Mouse (Mus musculus) embryonic facial prominence, embryonic 10.5 days (tissue): Measurements from ENCODE around the gene Irf6. TPM values are rescaled to one million over a fixed set of nuclear protein-coding genes. Genes with fewer than 3 reads are reported as not detected.

ENCODE experiments used
- DNase-seq: peaks from one replicate; pipeline ENCODE4 v3.0.0-alpha.2; 2017; ENCODE audit warnings: low spot score
- H3K27ac ChIP-seq: fragments of 300-500 bp; sonication (generic); replicated peaks from 2 replicates; pipeline ENCODE4 v1.5.1; 2016; ENCODE audit warnings: mild to moderate bottlenecking
- H3K27me3 ChIP-seq: fragments of 300-500 bp; sonication (generic); replicated peaks from 2 replicates; pipeline ENCODE4 v1.6.1; 2016; ENCODE audit warnings: low read depth, mild to moderate bottlenecking; ENCODE audit not compliant: poor library complexity, severe bottlenecking
- H3K36me3 ChIP-seq: fragments of 300-500 bp; sonication (generic); replicated peaks from 2 replicates; pipeline ENCODE4 v1.6.1; 2016; ENCODE audit warnings: mild to moderate bottlenecking, moderate library complexity
- H3K4me1 ChIP-seq: fragments of 300-500 bp; sonication (generic); 2 replicates; pipeline ENCODE4 v1.6.1; 2016
- H3K4me3 ChIP-seq: fragments of 300-500 bp; sonication (generic); 2 replicates; pipeline ENCODE4 v1.5.1; 2016; ENCODE audit warnings: mild to moderate bottlenecking, moderate library complexity
- H3K9me3 ChIP-seq: fragments of 300-500 bp; sonication (generic); 2 replicates; pipeline ENCODE4 v1.6.1; 2016; ENCODE audit warnings: mild to moderate bottlenecking
- WGBS: fragments of 180-500 bp; shearing (Covaris S2); methylation state at CpG from one replicate; pipeline ENCODE4 v1.1.7; 2016; 5-methylcytosine and 5-hydroxymethylcytosine counted together
- polyA plus RNA-seq: library from polyadenylated mRNA; unstranded; fragments of >200 nt; fragmentation: Nextera tagmentation; extraction: Ambion mirVana; gene quantifications from 2 replicates; pipeline ENCODE4 v1.2.1, GENCODE M21; 2016

The Irf6 gene
- polyA plus RNA-seq, 1 experiment from 2014 or later = 11.1 TPM

DNA sequence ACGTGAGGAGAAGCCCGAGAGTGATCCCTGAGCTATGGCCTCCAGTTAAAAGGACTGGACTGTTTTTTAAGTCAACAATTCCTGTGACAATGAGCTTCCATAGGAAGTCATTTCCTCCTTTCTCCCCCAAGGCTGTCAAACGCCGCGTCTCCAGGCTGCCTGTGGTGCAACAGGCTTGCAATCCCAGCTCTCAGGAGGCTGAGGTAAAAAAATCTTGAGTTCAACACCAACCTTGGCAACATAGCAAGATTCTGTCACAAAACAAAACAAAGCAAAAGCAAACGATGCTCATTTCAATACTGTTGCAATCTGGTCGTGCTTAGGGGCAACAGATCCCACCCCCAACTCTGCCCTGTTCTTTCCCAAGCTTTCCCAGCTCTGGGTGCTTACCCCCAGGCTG is 14.8 kb upstream of the Irf6 start:
- WGBS = 34% methylated on average over 7 of the region's 7 CpGs
- Histone ChIP-seq H3K27ac (no peak overlapping the region), H3K9me3 (no peaks in the 10 kb centered on the region), H3K4me1 (peaks cover 26% of the 10 kb centered on the region), H3K4me3 (no peak overlapping the region), H3K27me3 (0 out of 2 replicates have a peak, but pooled peaks cover 6% of the 10 kb centered on the region), H3K36me3 (no peaks in the 10 kb centered on the region)
- DNase-seq = no peak

DNA sequence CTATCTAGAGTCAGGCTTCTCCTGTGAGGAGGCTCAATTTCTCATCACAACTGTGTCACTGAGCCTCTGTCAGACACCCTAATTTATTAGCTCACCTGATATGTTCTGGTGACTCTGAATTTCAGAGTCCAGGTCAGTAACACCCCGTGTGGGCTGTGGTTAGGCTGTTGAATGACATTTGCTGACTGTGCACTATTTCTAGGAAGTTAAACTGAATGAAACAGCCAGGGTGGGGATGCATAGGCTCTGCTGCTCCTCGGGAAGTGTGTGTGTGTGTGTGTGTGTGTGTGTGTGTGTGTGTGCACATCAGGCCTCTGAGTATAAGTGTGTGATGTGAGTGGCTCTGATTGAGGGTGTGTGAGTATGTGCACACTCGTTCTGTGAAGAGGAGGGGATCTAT is 14.2 kb upstream of the Irf6 start:
- Histone ChIP-seq H3K27ac (no peak overlapping the region), H3K4me1 (peaks cover 26% of the 10 kb centered on the region), H3K27me3 (0 out of 2 replicates have a peak, but pooled peaks cover 6% of the 10 kb centered on the region), H3K4me3 (no peak overlapping the region), H3K9me3 (no peaks in the 10 kb centered on the region), H3K36me3 (no peaks in the 10 kb centered on the region)
- WGBS = 64% methylated on average over 3 of the region's 3 CpGs
- DNase-seq = no peak

DNA sequence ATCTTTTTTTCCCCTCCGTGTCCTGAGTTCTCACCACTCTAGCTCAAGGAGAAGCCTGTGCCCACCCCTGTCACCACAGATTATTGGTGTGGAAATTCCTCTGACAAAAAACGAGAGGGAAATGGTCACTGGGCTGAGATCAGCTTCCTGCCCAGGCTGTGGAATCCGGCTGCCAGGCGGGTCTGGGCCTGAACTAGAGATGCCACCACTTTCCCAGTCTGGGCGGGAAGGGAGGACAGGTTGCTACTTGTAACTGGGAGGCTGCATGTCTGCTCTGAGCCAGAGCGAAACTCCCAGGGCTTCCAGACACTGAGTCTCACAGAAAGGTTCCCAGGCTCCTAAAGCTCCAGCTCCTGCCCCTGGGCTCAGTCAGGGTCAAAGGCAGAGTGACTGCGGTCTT is 11.8 kb upstream of the Irf6 start:
- no peak overlapping the region for H3K4me3 ChIP-seq
- peak; percentile 56 for DNase-seq
- peaks cover 26% of the 10 kb centered on the region for H3K4me1 ChIP-seq
- H3K9me3 ChIP-seq = no peaks in the 10 kb centered on the region
- peaks cover 12% of the 10 kb centered on the region; the same call in 1 of the 2 replicates for H3K27me3 ChIP-seq
- WGBS = 69% methylated on average over 7 of the region's 7 CpGs
- H3K27ac ChIP-seq = peak overlapping the region; percentile 52
- no peaks in the 10 kb centered on the region for H3K36me3 ChIP-seq

DNA sequence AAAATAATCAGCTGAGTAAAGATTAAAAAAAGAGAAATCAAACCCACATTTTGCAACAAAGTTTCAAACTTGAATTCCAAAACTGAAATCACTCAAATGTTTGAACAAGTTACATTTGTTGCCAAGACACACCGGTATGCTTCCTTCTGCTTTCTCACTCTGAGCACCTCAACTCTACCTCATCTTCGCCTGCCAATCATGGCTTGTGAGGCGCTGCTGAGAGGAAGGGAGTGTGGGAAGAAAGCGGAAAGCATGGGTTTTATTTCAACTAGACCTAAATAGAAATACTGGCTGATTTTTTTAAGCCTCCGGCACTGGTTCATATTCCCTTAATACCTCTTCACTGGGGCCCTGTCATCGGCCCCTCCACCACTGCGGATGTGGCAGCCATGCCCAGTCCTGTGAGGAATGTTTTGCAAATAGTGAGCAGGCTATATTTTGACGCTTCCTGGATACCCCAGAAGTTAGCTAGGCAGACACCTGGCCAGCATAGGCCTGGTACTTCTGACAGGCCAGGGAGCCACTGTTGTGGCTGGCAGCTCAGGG is 10.3 kb upstream of the Irf6 start:
- Histone ChIP-seq H3K27me3 (peaks cover 12% of the 10 kb centered on the region; the same call in 1 of the 2 replicates), H3K27ac (no peak overlapping the region), H3K36me3 (no peaks in the 10 kb centered on the region), H3K4me3 (no peak overlapping the region), H3K9me3 (no peaks in the 10 kb centered on the region), H3K4me1 (peaks cover 26% of the 10 kb centered on the region)
- WGBS = 86% methylated on average over 8 of the region's 8 CpGs
- no peak for DNase-seq

DNA sequence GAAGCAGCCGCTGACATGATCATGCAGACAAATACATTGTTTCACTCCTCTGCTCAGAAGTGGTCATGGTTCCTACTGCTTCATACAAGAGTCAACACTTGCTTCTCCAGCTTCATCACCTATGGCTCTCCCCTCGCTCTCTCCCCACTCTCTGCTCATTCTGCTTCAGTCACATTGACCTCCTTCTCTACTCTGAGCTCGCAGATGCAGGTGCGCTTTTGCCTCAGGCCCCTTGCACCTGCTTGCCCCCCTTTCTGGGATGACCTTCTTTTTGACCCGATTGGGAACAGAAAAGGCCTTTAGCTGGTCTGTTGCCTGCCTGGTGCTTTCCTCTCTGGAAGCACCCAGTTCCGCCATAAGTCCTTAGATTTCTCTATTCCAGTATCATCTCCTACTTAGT is 8.4 kb upstream of the Irf6 start:
- no peak for DNase-seq
- Histone ChIP-seq H3K27me3 (peaks cover 12% of the 10 kb centered on the region), H3K4me1 (peaks cover 19% of the 10 kb centered on the region; the same call in 1 of the 2 replicates), H3K9me3 (no peaks in the 10 kb centered on the region), H3K4me3 (no peak overlapping the region), H3K36me3 (no peaks in the 10 kb centered on the region), H3K27ac (no peak overlapping the region)
- 84% methylated on average over 6 of the region's 6 CpGs for WGBS

DNA sequence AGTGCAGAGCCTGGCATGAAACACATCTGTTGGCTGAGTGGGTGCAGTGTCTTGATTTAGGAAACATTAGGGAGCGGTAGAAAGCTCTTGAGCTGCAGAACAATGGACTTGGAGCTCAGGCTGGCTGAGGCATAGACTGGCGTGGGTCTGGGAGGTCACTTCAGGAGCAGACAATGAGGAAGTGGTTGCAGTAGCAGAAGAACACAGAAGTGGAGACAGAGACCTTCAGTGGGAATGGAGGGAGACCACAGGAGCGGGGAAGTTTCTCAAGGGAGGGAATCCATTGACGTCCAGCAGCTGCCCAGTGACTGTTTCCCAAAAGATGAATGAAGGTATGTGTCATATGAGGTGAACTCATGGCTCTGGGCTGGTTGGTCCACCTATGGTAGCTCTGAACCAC is 7.8 kb upstream of the Irf6 start:
- no peak overlapping the region for H3K27ac ChIP-seq
- no peaks in the 10 kb centered on the region for H3K36me3 ChIP-seq
- peaks cover 17% of the 10 kb centered on the region for H3K27me3 ChIP-seq
- no peak overlapping the region for H3K4me3 ChIP-seq
- DNase-seq = no peak
- H3K4me1 ChIP-seq = peaks cover 17% of the 10 kb centered on the region; the same call in 1 of the 2 replicates
- H3K9me3 ChIP-seq = no peaks in the 10 kb centered on the region
- WGBS = 82% methylated on average over 4 of the region's 4 CpGs

DNA sequence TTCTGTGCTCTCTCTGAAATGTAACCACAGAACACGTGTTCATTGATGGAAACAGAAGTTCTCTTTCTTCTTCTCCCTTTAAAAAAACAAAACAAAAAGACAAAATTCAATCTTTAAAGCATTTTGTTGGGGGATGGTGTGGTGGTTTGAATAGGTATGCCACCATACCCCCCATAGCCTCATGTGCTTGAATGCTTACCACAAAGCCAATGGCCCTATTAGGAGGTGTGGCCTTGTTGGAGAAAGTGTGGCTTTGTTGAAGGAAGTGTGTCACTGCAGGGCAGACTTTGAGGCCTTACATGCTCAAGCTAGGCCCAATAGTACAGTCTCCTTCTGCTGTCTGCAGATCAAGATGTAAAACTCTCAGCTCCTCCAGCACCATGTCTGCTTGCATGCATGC is 6.5 kb upstream of the Irf6 start:
- H3K27ac ChIP-seq = no peak overlapping the region
- DNase-seq = no peak
- WGBS = 79% methylated on average over 1 of the region's 1 CpGs

DNA sequence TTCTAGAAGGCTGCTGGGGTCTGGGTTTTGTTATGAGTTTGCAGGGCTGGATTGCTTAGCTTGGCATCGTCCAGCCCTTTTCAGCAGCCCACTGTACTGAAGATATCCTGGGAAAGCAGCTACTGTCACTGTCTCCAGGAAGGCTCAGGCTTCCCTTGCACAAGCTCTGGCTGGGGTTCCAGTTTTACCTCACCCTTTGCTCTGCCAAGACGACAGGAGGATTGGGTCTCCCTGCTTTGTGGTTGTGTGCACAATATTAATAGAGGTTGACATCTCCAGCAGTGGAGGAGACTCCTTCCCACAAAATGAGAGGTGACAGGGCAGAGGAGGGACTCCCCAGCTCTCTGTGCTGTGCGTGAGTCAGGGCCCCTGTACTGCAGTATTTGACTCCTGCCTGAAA is 3.7 kb upstream of the Irf6 start:
- Histone ChIP-seq H3K36me3 (no peaks in the 10 kb centered on the region), H3K4me1 (peaks cover 31% of the 10 kb centered on the region), H3K27me3 (peaks cover 54% of the 10 kb centered on the region), H3K4me3 (no peak overlapping the region), H3K9me3 (no peaks in the 10 kb centered on the region), H3K27ac (no peak overlapping the region)
- no peak for DNase-seq
- WGBS = 68% methylated on average over 3 of the region's 3 CpGs

More for the DNA sequence above, 6.5 kb upstream of the Irf6 start:
- Histone ChIP-seq H3K4me1 (peaks cover 16% of the 10 kb centered on the region; the same call in 1 of the 2 replicates), H3K4me3 (no peak overlapping the region), H3K27me3 (peaks cover 26% of the 10 kb centered on the region), H3K36me3 (no peaks in the 10 kb centered on the region), H3K9me3 (no peaks in the 10 kb centered on the region)

DNA sequence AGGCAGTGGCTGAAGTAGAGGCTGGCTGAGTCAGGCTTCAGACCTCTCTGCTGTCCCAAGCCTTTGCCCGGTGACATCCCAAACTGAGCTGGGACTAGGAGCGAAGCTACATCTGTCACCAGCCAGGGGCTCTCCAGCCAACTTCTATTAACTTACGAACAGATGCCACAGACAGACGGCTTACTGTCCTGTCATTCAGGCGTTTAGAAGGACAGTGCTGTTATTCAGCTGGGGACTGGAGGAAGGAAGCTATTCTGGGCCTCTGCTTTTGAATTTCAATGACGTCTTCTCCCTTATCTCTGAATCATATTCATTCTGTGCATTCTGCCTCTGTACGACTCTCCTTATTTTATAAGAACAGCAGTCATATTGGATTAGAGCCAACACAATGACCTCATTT is 1.8 kb upstream of the Irf6 start:
- DNase-seq = no peak
- Histone ChIP-seq H3K4me3 (no peak overlapping the region), H3K27me3 (peaks cover 67% of the 10 kb centered on the region), H3K4me1 (peaks cover 31% of the 10 kb centered on the region), H3K9me3 (no peaks in the 10 kb centered on the region), H3K36me3 (no peaks in the 10 kb centered on the region), H3K27ac (no peak overlapping the region)
- WGBS = 41% methylated on average over 7 of the region's 7 CpGs

DNA sequence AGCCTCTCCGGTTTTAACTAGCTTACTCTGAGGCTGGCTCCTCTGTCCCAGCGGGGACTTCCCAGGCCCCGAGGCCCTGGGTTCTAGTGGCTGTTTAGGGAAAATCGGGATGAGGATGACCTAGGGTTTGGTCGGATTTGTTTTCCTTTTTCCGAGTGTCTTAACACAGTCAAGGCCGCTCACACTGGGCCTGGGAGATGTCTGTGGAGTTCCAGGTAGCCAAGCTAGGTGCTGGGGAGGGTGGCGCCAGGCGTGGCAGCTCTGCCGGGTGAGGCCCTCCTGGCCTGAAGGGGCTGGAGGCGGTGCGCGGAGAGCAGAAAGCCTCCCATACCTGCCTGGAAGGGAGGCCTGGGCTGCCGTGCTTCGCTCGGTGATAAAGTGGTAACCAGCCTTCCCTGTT is 650 bp downstream of the Irf6 start:
- peak overlapping the region; percentile 24; the same call in 1 of the 2 replicates for H3K27ac ChIP-seq
- no peaks in the 10 kb centered on the region for H3K9me3 ChIP-seq
- no peaks in the 10 kb centered on the region for H3K36me3 ChIP-seq
- whole genome bisulfite sequencing = 17% methylated on average over 16 of the region's 16 CpGs
- H3K4me1 ChIP-seq = peaks cover 43% of the 10 kb centered on the region
- H3K27me3 ChIP-seq = peaks cover 68% of the 10 kb centered on the region
- DNase-seq = no peak
- peak overlapping the region; percentile 57 for H3K4me3 ChIP-seq

DNA sequence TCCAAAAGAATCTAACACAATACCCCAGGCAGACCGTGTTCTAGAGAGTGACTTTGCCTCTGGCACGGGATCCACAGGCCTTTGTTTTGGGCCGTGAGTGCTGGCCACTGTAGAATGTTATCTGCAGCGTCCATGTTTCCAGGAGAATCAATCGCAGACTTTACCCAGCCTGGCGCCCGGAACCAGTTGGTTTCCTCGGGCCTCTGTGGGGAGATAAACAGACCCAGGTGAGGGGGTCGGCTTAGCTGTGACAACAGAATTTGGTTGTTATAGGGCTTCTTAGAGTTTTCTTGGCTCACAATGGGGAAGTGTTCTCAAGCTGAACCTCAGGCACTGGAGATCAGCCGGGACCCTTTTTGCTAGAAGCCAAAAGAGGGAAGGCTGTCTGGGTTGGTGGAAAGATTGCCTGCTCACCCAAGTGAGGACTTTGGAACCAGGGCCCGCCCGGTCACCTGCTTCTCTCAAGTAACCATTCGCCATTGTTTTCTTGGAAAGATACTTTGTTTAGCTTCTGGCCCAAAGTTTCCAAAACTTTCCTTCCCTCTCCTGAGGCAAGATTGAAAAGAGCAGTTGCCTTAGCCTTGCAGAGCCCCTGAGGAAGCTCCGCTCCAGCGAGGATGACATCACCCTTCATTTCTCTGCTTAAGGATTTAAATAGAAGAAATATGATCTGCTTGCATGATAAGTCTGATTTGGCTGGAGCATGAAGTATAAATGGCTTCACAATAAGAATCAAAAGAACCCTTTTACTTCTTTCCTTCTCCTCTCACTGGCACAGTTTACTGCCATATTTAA is 3.6 kb downstream of the Irf6 start:
- no peak for DNase-seq
- no peaks in the 10 kb centered on the region for H3K9me3 ChIP-seq
- H3K36me3 ChIP-seq = no peaks in the 10 kb centered on the region
- no peak overlapping the region for H3K27ac ChIP-seq
- peaks cover 51% of the 10 kb centered on the region for H3K27me3 ChIP-seq
- WGBS = 73% methylated on average over 15 of the region's 15 CpGs
- H3K4me3 ChIP-seq = no peak overlapping the region
- peaks cover 38% of the 10 kb centered on the region for H3K4me1 ChIP-seq

DNA sequence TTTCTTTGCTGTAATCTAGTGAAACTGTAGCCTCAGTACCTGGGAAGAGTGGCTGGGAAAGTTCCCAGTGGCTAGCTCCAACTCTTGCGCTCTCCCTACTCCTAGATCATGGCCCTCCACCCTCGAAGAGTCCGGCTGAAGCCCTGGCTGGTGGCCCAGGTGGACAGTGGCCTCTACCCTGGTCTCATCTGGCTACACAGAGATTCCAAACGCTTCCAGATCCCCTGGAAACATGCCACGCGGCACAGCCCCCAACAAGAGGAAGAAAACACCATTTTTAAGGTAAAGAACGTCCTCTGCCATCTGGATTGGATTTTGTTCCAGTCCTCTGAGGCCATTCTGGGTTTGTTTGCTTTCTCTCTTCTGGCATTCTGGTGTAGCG is 4.2 kb downstream of the Irf6 start:
- Histone ChIP-seq H3K4me3 (no peak overlapping the region), H3K36me3 (no peaks in the 10 kb centered on the region), H3K27me3 (peaks cover 45% of the 10 kb centered on the region), H3K9me3 (no peaks in the 10 kb centered on the region), H3K4me1 (peaks cover 38% of the 10 kb centered on the region), H3K27ac (no peak overlapping the region)
- no peak for DNase-seq
- 68% methylated on average over 8 of the region's 8 CpGs for WGBS

DNA sequence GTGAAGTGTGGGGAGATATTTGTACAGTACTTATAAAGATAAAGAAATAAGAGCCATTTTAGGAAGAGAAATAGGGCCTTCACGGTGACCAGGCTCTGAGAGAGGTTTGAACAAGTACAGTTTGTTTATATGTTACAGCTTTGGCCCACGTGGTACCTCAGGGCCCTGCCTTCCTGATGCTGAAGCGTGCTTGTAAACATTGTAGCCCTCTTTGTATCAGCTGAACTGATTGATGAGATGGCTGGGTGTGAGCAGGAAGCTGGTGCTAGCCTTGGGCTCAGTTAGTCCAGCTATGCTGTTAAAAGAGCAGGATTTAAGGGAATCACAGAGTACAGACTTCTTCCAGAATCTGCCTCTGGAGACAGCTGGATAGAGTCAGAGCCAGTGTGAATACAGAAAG is 6.3 kb downstream of the Irf6 start:
- no peak overlapping the region for H3K27ac ChIP-seq
- H3K27me3 ChIP-seq = peaks cover 25% of the 10 kb centered on the region
- H3K9me3 ChIP-seq = no peaks in the 10 kb centered on the region
- no peak for DNase-seq
- H3K36me3 ChIP-seq = no peaks in the 10 kb centered on the region
- H3K4me1 ChIP-seq = peaks cover 24% of the 10 kb centered on the region
- no peak overlapping the region for H3K4me3 ChIP-seq
- WGBS = 64% methylated on average over 3 of the region's 3 CpGs
